Mouse (Mus musculus): Measurements from ENCODE around the gene Zfp428.
"Not testable (repeated sequence)": the region's sequence is repeated elsewhere in the genome, so short reads cannot be mapped to it uniquely, and the experiment has no call there.

Gene Zfp428

GRCm38 (mm10) chr7:24480986-24481473 lies 25.8 kb upstream of the Zfp428 start:
- no peak for DNase-seq (ENCODE audit: low read depth in 2 of 2, low spot score in 2 of 2)

- DNase-seq (ENCODE audit: low read depth in 2 of 2, low spot score in 2 of 2) = peak; percentile 76 to 82
Observed at GRCm38 (mm10) chr7:24481474-24482207, 25.2 kb upstream of the Zfp428 start, which contains the start of gene Cadm4. Cadm4 (plus strand) TSS chr7:24482023.

- DNase-seq (ENCODE audit: low read depth in 2 of 2, low spot score in 2 of 2) = no peak
Observed at GRCm38 (mm10) chr7:24482208-24483020, 24.4 kb upstream of the Zfp428 start.

GRCm38 (mm10) chr7:24483291-24483690 lies 23.5 kb upstream of the Zfp428 start:
- not testable (repeated sequence) for DNase-seq (ENCODE audit: low read depth in 2 of 2, low spot score in 2 of 2)

GRCm38 (mm10) chr7:24485481-24485880 lies 21.3 kb upstream of the Zfp428 start:
- no peak for DNase-seq (ENCODE audit: low read depth in 2 of 2, low spot score in 2 of 2)

- DNase-seq (ENCODE audit: low read depth in 2 of 2, low spot score in 2 of 2) = no peak
Observed at GRCm38 (mm10) chr7:24486654-24487130, 20.1 kb upstream of the Zfp428 start.

GRCm38 (mm10) chr7:24487403-24487802 lies 19.4 kb upstream of the Zfp428 start:
- DNase-seq (ENCODE audit: low read depth in 2 of 2, low spot score in 2 of 2) = no peak

GRCm38 (mm10) chr7:24488303-24488702 lies 18.5 kb upstream of the Zfp428 start:
- DNase-seq (ENCODE audit: low read depth in 2 of 2, low spot score in 2 of 2) = no peak

- DNase-seq (ENCODE audit: low read depth in 2 of 2, low spot score in 2 of 2) = no peak
Observed at GRCm38 (mm10) chr7:24499856-24500577, 6.8 kb upstream of the Zfp428 start.

GRCm38 (mm10) chr7:24500929-24501328 lies 5.9 kb upstream of the Zfp428 start:
- DNase-seq (ENCODE audit: low read depth in 2 of 2, low spot score in 2 of 2) = peak; percentile 34 to 51

- DNase-seq (ENCODE audit: low read depth in 2 of 2, low spot score in 2 of 2) = no peak
Observed at GRCm38 (mm10) chr7:24501492-24501891, 5.3 kb upstream of the Zfp428 start.

GRCm38 (mm10) chr7:24504004-24504403 lies 2.8 kb upstream of the Zfp428 start:
- DNase-seq (ENCODE audit: low read depth in 2 of 2, low spot score in 2 of 2) = no peak

GRCm38 (mm10) chr7:24504868-24505267 lies 1.9 kb upstream of the Zfp428 start:
- DNase-seq (ENCODE audit: low read depth in 2 of 2, low spot score in 2 of 2) = no peak

GRCm38 (mm10) chr7:24505447-24506064 lies 1.2 kb upstream of the Zfp428 start:
- DNase-seq (ENCODE audit: low read depth in 2 of 2, low spot score in 2 of 2) = no peak

- no peak for DNase-seq (ENCODE audit: low read depth in 2 of 2, low spot score in 2 of 2)
Observed at GRCm38 (mm10) chr7:24506065-24506459, 744 bp upstream of the Zfp428 start.

GRCm38 (mm10) chr7:24506476-24506837 lies 349 bp upstream of the Zfp428 start:
- no peak for DNase-seq (ENCODE audit: low read depth in 2 of 2, low spot score in 2 of 2)

- DNase-seq (ENCODE audit: low read depth in 2 of 2, low spot score in 2 of 2) = no peak
Observed at GRCm38 (mm10) chr7:24507726-24508114, 914 bp downstream of the Zfp428 start.

- no peak for DNase-seq (ENCODE audit: low read depth in 2 of 2, low spot score in 2 of 2)
Observed at GRCm38 (mm10) chr7:24512355-24512754, 5.5 kb downstream of the Zfp428 start, which contains the start of gene AC161166.1. AC161166.1 (minus strand) TSS chr7:24512455.

GRCm38 (mm10) chr7:24516319-24516718 lies 9.5 kb downstream of the Zfp428 start:
- not testable (repeated sequence) for DNase-seq (ENCODE audit: low read depth in 2 of 2, low spot score in 2 of 2)

- DNase-seq (ENCODE audit: low read depth in 2 of 2, low spot score in 2 of 2) = no peak
Observed at GRCm38 (mm10) chr7:24517077-24517476, 10.3 kb downstream of the Zfp428 start.

GRCm38 (mm10) chr7:24517654-24518053 lies 10.8 kb downstream of the Zfp428 start:
- no peak for DNase-seq (ENCODE audit: low read depth in 2 of 2, low spot score in 2 of 2)

Measured in CD8-positive naive resting alpha-beta T cell, adult 2 months (primary cell).